ENCODE assay signal across 8 mouse cellular contexts in the genomic region with DNA sequence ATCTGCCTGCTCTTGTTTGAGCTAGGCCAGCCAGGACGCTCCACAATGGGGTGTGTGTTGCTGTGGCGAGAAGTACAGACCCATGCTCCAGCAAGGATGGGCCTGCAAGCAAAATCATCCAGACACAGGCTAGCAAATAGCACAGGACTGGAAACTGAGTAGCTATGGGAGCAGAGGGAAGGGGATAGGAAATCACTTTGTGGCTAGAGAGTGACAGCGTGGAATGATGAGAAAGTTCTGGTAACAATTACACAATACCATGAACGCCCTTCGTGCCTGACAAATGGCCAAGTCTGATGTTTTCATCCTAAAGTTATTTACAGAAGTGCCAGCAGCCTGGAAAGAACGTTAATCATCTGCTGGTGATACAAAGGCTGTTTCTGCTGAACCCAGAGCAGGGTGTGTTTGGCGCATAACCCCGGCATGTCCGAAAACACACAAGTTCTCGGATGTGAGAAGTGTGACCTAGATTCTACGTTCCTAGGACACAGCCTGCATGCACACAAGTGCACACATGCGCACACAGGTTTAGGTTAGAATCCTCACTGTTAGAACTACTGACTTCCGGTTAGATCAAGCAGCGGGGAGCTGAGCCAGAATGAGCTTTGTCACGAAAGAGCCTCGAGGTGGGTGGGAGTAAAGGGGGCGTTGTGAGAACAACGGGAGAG. TPM values are rescaled to one million over a fixed set of nuclear protein-coding genes. Genes with fewer than 3 reads are reported as not detected.
DNase-seq lines count a peak whose midpoint lies in the region; ATAC-seq and TF ChIP-seq lines count a peak whose summit lies in the region.

No protein-coding gene starts in this region.

- peak overlapping the region; percentile 55 for H3K27ac ChIP-seq in limb, embryonic 14.5 days (replicated peaks; ENCODE audit: low read depth, low read length)
- peak overlapping the region; percentile 78 for H3K27ac ChIP-seq in stomach, embryonic 14.5 days (ENCODE audit: low read length)
- no peak overlapping the region for H3K27ac ChIP-seq in midbrain, embryonic 13.5 days

- no peak for ATAC-seq in limb, embryonic 14.5 days (ENCODE audit: low FRiP score, low read depth)
- peak; percentile 42; the same call in 1 of the 2 replicates for ATAC-seq in stomach, embryonic 14.5 days (ENCODE audit: insufficient number of reproducible peaks, insufficient read depth, low FRiP score, low read depth)
- no peak for ATAC-seq in midbrain, embryonic 13.5 days

- DNase-seq in adrenal gland, adult (ENCODE audit: inconsistent age in 2 of 2, low spot score in 1 of 2): peak; percentile 73 to 94
- no peak for DNase-seq in adrenal gland, postnatal 4 days (ENCODE audit: low spot score in 2 of 2)
- peak; percentile 32 for DNase-seq in urinary bladder, adult 2 months (ENCODE audit: low spot score)
- no peak for DNase-seq in urinary bladder, postnatal 10 days (ENCODE audit: low spot score)
- peak; percentile 54 to 79 for DNase-seq in heart, postnatal 36 days
- DNase-seq in limb, embryonic 14.5 days (ENCODE audit: low spot score): peak; percentile 82

- no peaks in the 10 kb centered on the region for H3K9me3 ChIP-seq in limb, embryonic 14.5 days (ENCODE audit: control insufficient read depth, low read length)
- no peaks in the 10 kb centered on the region for H3K9me3 ChIP-seq in stomach, embryonic 14.5 days (ENCODE audit: control insufficient read depth, low read depth, low read length)
- H3K9me3 ChIP-seq in midbrain, embryonic 13.5 days: no peaks in the 10 kb centered on the region

- H3K36me3 ChIP-seq in limb, embryonic 14.5 days (ENCODE audit: control insufficient read depth, insufficient read depth, low read length): peaks cover 33% of the 10 kb centered on the region
- peaks cover 19% of the 10 kb centered on the region; the same call in 1 of the 2 replicates for H3K36me3 ChIP-seq in stomach, embryonic 14.5 days (ENCODE audit: control insufficient read depth, insufficient read depth, low read length)
- H3K36me3 ChIP-seq in midbrain, embryonic 13.5 days: peaks cover 40% of the 10 kb centered on the region

- H3K4me3 ChIP-seq in limb, embryonic 14.5 days (replicated peaks; ENCODE audit: low read length): no peak overlapping the region
- no peak overlapping the region for H3K4me3 ChIP-seq in stomach, embryonic 14.5 days (ENCODE audit: low read depth, low read length)
- no peak overlapping the region for H3K4me3 ChIP-seq in midbrain, embryonic 13.5 days (replicated peaks)

- H3K27me3 ChIP-seq in limb, embryonic 14.5 days (ENCODE audit: control insufficient read depth, insufficient read depth, low read length): no peaks in the 10 kb centered on the region
- H3K27me3 ChIP-seq in stomach, embryonic 14.5 days (ENCODE audit: control insufficient read depth, insufficient read depth, low read length): no peaks in the 10 kb centered on the region
- no peaks in the 10 kb centered on the region for H3K27me3 ChIP-seq in midbrain, embryonic 13.5 days

- H3K9ac ChIP-seq in limb, embryonic 14.5 days (ENCODE audit: low read depth, low read length, severe bottlenecking): 0 out of 2 replicates have a peak overlapping the region, but pooled peaks have one; percentile 4
- no peak overlapping the region for H3K9ac ChIP-seq in stomach, embryonic 14.5 days (replicated peaks; ENCODE audit: low read depth, low read length)
- no peak overlapping the region for H3K9ac ChIP-seq in midbrain, embryonic 13.5 days (replicated peaks)

- no peak for TF ChIP-seq POLR2A in limb, embryonic 14.5 days (IDR thresholded peaks at IDR 0.05; ENCODE audit: borderline replicate concordance, extremely low read depth, insufficient read depth, insufficient read length)

- intact Hi-C loops in heart, postnatal 36 days (cut with DNase I): no loop called here

- H3K4me2 ChIP-seq in limb, embryonic 14.5 days (replicated peaks; ENCODE audit: low read depth, low read length, severe bottlenecking): no peak overlapping the region
- H3K4me2 ChIP-seq in stomach, embryonic 14.5 days (replicated peaks; ENCODE audit: low read depth, low read length): 0 out of 2 replicates have a peak overlapping the region, but pooled peaks have one; percentile 20
- no peak overlapping the region for H3K4me2 ChIP-seq in midbrain, embryonic 13.5 days (replicated peaks)

- 61% methylated on average over 18 of the region's 18 CpGs for WGBS in limb, embryonic 14.5 days
- 23% methylated on average over 18 of the region's 18 CpGs for WGBS in stomach, embryonic 14.5 days
- 90% methylated on average over 18 of the region's 18 CpGs for WGBS in midbrain, embryonic 13.5 days

- H3K4me1 ChIP-seq in limb, embryonic 14.5 days (ENCODE audit: control insufficient read depth, insufficient read depth, low read length): no peaks in the 10 kb centered on the region; the same call in 1 of the 2 replicates
- peaks cover 11% of the 10 kb centered on the region for H3K4me1 ChIP-seq in stomach, embryonic 14.5 days (ENCODE audit: control insufficient read depth, insufficient read depth, low read length)
- peaks cover 14% of the 10 kb centered on the region for H3K4me1 ChIP-seq in midbrain, embryonic 13.5 days (replicated peaks)

RNA-seq across cellular contexts. Expression of gene Txnrd2, which starts 10.0 kb away (rescaled TPM):
- total RNA-seq in adrenal gland, postnatal 4 days (2021): 10 to 100 TPM; 60.2 to 67.6 TPM
- 16.5 and 21.5 TPM in 2 replicates for polyA plus RNA-seq in urinary bladder, adult 2 months (2012; rRNA removed)
- total RNA-seq in heart, postnatal 36 days (2021): 10 to 100 TPM; 41.0 to 42.8 TPM
- 13.4 and 14.1 TPM in 2 replicates for polyA plus RNA-seq in limb, embryonic 14.5 days (2012; rRNA removed)
- 13.6 and 18.4 TPM in 2 replicates for polyA plus RNA-seq in limb, embryonic 14.5 days (2014; fragmentation: Nextera tagmentation; extraction: Ambion mirVana)
- polyA plus RNA-seq in stomach, embryonic 14.5 days (2014; fragmentation: Nextera tagmentation; extraction: Ambion mirVana): 18.5 and 18.8 TPM in 2 replicates
- polyA plus RNA-seq in midbrain, embryonic 13.5 days (2015; fragmentation: Nextera tagmentation; extraction: Ambion mirVana): 25.9 and 28.6 TPM in 2 replicates

RNA-seq across cellular contexts. Expression of gene Comt, which starts 10.4 kb away (rescaled TPM):
- 100 to 1,000 TPM in 1 of 2 experiments, 10 to 100 TPM in 1; 99.0 to 129 TPM for total RNA-seq in adrenal gland, postnatal 4 days (2021)
- polyA plus RNA-seq in urinary bladder, adult 2 months (2012; rRNA removed): 169 and 205 TPM in 2 replicates
- 100 to 1,000 TPM; 130 to 150 TPM for total RNA-seq in heart, postnatal 36 days (2021)
- 84.5 and 110 TPM in 2 replicates for polyA plus RNA-seq in limb, embryonic 14.5 days (2012; rRNA removed)
- polyA plus RNA-seq in limb, embryonic 14.5 days (2014; fragmentation: Nextera tagmentation; extraction: Ambion mirVana): 82.4 and 92.3 TPM in 2 replicates
- 94.3 and 99.0 TPM in 2 replicates for polyA plus RNA-seq in stomach, embryonic 14.5 days (2014; fragmentation: Nextera tagmentation; extraction: Ambion mirVana)
- 75.7 and 78.8 TPM in 2 replicates for polyA plus RNA-seq in midbrain, embryonic 13.5 days (2015; fragmentation: Nextera tagmentation; extraction: Ambion mirVana)

Comparison
In these comparisons a context has a peak if more than half of its experiments do, and no peak if none do; other contexts are left out.
1. DNase-seq: peak in adrenal gland, adult (2 of 2), urinary bladder, adult 2 months (single experiment), heart, postnatal 36 days (2 of 2) and limb, embryonic 14.5 days (single experiment); none in adrenal gland, postnatal 4 days (0 of 2) and urinary bladder, postnatal 10 days (single experiment).